Mouse (Mus musculus): ENCODE results near the gene Rpl3l.

Gene Rpl3l

GRCm38 (mm10) chr17:24742307-24742706, 14.7 kb downstream of the Rpl3l start:
- no peak for DNase-seq (ENCODE audit: low spot score)

GRCm38 (mm10) chr17:24743896-24744295, 16.3 kb downstream of the Rpl3l start:
- no peak for DNase-seq (ENCODE audit: low spot score)

- DNase-seq (ENCODE audit: low spot score): no peak
Measured at GRCm38 (mm10) chr17:24744381-24744780, 16.8 kb downstream of the Rpl3l start.

GRCm38 (mm10) chr17:24745526-24746497, 18.2 kb downstream of the Rpl3l start:
- peak; percentile 40 for DNase-seq (ENCODE audit: low spot score)

GRCm38 (mm10) chr17:24746986-24747385, 19.4 kb downstream of the Rpl3l start:
- DNase-seq (ENCODE audit: low spot score): no peak

- no peak for DNase-seq (ENCODE audit: low spot score)
Measured at GRCm38 (mm10) chr17:24751528-24751927, 23.9 kb downstream of the Rpl3l start.

DNA sequence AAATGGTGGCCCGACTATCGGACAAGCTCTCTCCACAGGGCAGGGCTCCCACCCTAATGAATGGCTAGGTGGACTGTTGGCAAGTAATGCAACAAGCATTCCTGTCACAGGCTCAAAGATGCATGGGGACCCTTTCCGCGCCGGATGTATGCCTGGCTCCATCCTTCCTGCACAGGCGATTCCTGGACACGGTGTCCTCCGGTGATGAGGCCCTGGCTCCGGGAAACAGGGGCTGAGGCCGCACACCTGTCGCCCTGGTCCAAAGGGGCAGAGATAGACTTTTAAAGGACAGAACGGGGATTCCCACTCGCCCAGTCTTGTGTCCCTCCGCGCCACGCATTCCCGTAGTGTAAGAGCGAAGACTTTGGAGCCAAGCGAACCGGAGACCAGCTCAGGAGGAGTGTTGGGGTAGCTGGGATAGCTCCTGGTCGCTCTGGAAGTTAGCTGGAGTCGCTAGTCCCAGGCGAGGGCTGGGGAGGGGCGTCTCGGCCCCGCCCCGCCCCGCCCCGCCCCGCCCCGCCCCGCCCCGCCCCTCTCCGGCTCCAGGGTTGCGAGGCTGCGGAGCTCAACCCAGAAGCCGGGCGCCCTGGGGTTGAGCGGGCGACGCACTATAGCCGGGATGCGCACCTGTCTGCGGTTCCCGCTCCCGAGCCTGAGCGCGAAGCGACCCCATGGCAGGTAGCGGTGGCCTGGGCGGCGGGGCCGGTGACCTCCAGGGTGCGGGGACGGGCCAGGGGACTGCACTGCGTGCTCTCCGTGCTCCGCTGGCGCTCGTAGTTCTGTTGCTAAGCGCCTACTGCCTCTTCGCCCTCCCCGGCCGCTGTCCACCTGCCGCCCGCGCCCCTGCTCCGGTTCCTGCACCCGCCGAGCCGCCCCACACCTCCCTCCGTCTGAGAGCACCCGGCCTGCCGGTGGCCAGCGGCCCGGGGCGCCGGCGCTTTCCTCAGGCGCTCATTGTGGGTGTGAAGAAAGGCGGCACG, 25.1 kb downstream of the Rpl3l start, which contains the start of gene Hs3st6:
TSS of gene Hs3st6 (plus strand) at position 574 of the 980 bp plus-strand sequence.
- DNase-seq (ENCODE audit: low spot score): no peak

DNA sequence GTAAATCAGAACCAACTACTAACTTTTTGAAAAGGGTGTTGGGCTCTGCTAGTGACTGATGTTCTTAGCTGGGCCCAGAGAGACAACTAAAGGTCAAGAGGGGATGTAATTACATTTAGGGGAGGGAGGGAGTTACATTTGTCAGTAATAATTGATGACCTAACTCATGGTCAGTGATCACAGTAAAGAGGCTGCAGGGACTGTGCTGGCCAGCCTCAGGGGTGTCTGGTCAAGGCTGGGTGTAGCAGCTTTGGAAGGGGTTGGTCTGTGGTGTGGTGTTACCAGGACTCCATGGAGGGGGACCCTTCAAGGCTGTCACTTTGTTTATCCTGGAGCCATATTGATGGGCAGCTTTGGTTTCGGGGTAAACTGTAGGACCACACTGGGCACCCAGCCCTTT, 29.8 kb downstream of the Rpl3l start:
- DNase-seq (ENCODE audit: low spot score): no peak

DNA sequence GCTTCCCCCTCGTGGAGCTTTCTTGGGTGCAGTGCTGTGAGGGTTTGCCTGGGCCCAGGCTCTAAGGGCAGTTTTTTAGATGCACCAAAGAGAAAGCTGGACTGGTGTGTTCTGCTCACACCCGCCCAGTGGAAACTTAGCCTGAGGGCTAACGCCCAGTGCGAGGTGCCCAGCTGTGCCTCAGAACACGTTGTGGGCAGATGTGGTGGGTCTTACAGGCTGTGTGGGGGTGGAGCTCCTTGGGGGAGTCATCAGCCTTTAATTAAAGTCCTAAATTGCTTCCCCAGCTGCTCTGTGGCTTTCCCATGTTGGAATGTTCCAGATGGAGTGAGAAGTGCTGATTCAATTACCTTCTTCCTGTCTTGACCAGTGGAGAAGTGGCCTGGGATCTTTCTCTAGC, 33.5 kb downstream of the Rpl3l start:
- DNase-seq (ENCODE audit: low spot score): no peak

- no peak for DNase-seq (ENCODE audit: low spot score)
Measured at GRCm38 (mm10) chr17:24765016-24765905, 37.6 kb downstream of the Rpl3l start.

DNA sequence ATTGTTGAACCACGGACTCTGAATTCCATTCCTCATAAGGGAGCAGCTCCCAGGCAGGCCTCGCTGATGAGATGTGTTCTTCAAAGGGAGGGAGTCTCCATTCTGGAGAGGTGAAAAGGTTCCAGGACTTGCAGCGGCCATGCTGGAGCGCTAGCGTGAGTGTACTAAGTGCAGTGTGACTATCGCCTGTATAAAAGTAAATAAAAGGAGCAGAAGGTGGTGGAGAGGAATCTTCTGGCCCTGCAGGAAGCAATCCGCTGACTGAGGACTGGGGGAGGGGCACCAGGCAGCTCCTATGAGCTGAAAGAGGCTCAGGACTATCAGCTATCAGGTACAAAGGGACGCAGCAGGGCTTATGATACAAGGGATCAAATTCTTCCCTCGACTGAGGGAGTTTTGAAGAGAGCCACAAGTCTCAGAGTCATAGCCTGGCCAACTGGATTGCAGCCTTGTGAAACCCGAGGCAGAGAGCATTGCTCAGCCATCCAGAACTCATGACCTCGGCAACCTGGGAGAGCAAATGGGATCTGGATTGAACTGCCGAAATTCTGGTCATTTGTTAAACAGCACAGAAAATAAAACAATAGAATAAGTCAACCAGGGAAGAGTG, 38.8 kb downstream of the Rpl3l start:
- DNase-seq (ENCODE audit: low spot score): no peak

DNA sequence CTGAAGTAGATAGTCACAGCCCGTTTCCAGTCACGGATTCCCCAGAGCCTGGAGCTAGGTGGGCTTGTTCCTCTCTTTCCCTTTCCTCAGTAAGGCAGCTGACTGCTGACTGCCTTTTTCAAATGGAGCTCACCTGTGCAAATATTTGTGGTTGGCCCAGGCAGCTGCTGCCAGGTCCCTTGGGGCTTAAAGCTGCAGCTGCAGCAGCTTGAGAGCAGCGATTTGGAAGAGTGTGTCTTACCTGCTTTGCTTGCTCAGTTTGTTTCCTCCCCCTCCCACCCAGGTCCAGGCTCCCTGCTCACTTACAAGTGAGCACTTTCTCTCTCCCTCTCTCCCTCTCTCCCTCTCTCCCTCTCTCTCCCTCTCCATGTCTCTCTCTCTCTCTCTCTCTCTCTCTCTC, 41.5 kb downstream of the Rpl3l start:
- DNase-seq (ENCODE audit: low spot score): no peak

GRCm38 (mm10) chr17:24773241-24773640, 45.6 kb downstream of the Rpl3l start:
- DNase-seq (ENCODE audit: low spot score): no peak

DNA sequence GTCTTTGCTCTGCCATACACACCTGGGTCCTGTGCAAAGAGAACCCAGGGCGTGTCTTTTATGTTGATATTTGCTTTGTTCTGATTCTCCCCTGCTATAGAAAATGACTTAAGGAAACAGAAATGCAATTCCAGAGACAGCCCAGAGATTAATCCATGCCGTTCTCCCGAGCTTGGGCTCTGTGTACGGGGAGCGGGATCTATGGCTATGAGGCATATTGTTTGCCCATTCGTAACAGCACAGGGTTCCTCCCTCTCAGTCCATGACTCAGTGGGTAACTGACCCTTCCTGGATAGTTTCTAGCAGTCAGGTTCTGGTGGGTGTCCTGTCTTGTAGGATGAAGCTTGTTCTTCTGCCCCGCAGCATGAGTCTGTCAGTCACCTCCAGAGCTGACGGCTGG, 47.6 kb downstream of the Rpl3l start:
- DNase-seq (ENCODE audit: low spot score): no peak

DNA sequence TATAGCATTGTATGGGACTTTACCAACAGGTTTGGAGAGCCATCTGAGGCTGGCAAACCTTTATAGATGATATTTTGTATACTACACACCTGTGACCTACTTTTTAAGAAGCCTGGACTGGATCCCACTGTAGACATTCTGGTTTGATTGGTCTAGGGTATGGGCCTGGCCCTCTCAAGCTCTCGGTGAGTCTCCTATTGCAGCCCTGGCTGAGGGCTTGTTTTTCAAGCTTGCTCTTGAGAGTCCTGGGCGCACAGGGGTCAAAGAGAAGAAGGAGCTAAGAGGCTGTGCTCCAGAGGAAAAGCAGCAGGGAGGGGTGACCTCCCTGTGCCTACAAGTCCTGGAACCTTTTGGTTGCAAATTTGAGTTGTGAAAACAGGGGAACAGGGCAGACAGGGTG, 49.5 kb downstream of the Rpl3l start:
- no peak for DNase-seq (ENCODE audit: low spot score)

DNA sequence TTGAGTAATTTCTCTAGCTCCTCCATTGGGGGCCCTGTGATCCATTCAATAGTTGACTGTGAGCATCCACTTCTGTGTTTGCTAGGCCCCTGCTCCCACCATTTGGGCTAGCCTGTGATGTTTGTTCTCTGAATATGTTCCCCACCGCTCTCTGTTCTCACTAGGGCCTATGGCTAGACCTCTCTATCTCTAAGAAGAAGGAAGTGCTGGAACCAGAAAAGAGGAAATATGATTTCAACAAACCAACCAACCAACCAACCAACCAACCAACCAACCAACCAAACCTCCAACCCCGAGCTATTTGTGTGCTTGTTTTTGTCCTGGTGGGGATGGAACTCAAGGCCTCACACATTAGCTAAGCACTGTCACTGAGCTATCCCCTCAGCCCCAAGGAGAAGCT, 53.2 kb downstream of the Rpl3l start:
- no peak for DNase-seq (ENCODE audit: low spot score)
